Mouse (Mus musculus): Measurements from ENCODE around the gene C5ar2.

DNA sequence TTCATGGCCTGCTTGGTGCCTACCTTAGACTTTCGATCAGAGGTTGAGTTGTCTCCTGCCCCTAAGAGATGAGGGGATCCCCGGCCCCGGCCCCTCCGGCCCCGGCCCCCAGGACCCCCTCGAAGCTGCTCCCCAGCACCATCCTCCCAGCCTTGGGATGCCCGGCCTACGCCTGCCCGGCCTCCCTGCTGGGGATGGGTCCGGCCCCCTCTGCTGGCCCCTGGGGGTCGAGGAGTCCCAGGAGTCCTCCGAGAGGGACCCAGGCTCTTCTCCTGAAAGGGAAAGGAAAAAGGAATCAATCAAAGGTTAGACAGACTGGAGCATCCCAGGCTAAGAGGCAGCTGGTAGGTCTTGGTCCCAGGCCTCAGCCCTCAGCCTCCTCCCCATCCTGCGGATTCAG lies 38.4 kb upstream of the C5ar2 start:
- TF ChIP-seq CTCF (IDR thresholded peaks at IDR 0.05; ENCODE audit: extremely low read depth, insufficient read depth, insufficient read length, insufficient replicate concordance) (no peak), POLR2A (IDR thresholded peaks at IDR 0.05; ENCODE audit: low read depth, low read length) (no peak)
